Mouse (Mus musculus): ENCODE results near the gene Dmrtc2. TPM values are rescaled to one million over a fixed set of nuclear protein-coding genes. Genes with fewer than 3 reads are reported as not detected.

The Dmrtc2 gene
- total and polyA plus RNA-seq, 3 experiments: not detected

DNA sequence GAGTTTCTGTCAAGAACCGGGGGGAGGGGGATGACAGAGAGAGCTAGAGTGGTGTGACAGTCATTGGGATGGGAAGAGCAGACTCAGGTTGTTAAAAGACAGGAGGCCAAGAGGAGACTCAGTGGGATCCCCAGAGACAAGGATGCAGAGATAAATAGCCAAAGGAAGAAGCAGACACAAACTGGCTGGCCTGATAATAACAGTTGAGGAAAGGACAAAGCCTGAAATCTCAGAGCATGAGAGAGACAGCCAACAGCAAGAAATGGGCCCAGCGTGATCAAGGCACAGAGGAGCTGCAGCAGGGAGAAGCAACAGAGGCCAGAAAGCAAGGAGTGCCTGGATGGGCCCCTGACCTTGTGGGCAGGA, 32.4 kb downstream of the Dmrtc2 start:
- H3K79me2 ChIP-seq (ENCODE audit: control insufficient read depth, insufficient read depth, low read length, poor library complexity): peaks cover 28% of the 10 kb centered on the region
- TF ChIP-seq RAD21 (IDR thresholded peaks at IDR 0.05; ENCODE audit: low read depth, low read length) (no peak), GATA1 (IDR thresholded peaks at IDR 0.05; ENCODE audit: low read depth, low read length) (peak; percentile 21; the same call in 1 of the 2 replicates), POLR2AphosphoS5 (IDR thresholded peaks at IDR 0.05; ENCODE audit: borderline replicate concordance, low read depth, low read length) (no peak), POLR2A (IDR thresholded peaks at IDR 0.05; ENCODE audit: control insufficient read depth in 1 of 2, insufficient read depth in 1 of 2, low read depth in 1 of 2, low read length in 2 of 2, poor library complexity in 1 of 2) (0 out of 4 replicates have a peak, but pooled peaks of 1 of the 2 experiments have one; percentile 43), TCF12 (IDR thresholded peaks at IDR 0.05; ENCODE audit: low read depth, low read length) (peak; percentile 35; the same call in 1 of the 2 replicates), USF1 (IDR thresholded peaks at IDR 0.05; ENCODE audit: low read depth, low read length) (no peak), ZNF384 (IDR thresholded peaks at IDR 0.05; ENCODE audit: low read depth, low read length) (no peak), TAL1 (IDR thresholded peaks at IDR 0.05; ENCODE audit: low read length) (peak; percentile 65), CHD1 (IDR thresholded peaks at IDR 0.05; ENCODE audit: low read depth, low read length) (peak; percentile 20; the same call in 1 of the 2 replicates), RCOR1 (IDR thresholded peaks at IDR 0.05; ENCODE audit: low read depth, low read length) (no peak; the same call in 1 of the 2 replicates), ZMIZ1 (IDR thresholded peaks at IDR 0.05; ENCODE audit: low read depth, low read length) (no peak), EP300 (IDR thresholded peaks at IDR 0.05; ENCODE audit: low read depth in 1 of 2, low read length in 2 of 2) (peak in 1 of 2 experiments; percentile 25; a peak in 1 of 4 replicates)
- peaks cover 0 to 23% of the 10 kb centered on the region in 2 experiments; a peak in 3 of 4 replicates for H3K36me3 ChIP-seq (ENCODE audit: control insufficient read depth in 1 of 2, insufficient read depth in 2 of 2, low read length in 2 of 2)
- peak overlapping the region; percentile 99 for H3K27ac ChIP-seq (ENCODE audit: control insufficient read depth, low read depth, low read length)
- H3K4me1 ChIP-seq (ENCODE audit: control insufficient read depth in 1 of 2, insufficient read depth in 2 of 2, low read length in 2 of 2): peaks cover 0 to 37% of the 10 kb centered on the region in 2 experiments; a peak in 2 of 4 replicates
- peak overlapping the region; percentile 57 to 72 for H3K4me3 ChIP-seq (ENCODE audit: control insufficient read depth in 1 of 2, insufficient read depth in 1 of 2, low read depth in 2 of 2, low read length in 2 of 2)
- no peaks in the 10 kb centered on the region for H3K27me3 ChIP-seq (ENCODE audit: control insufficient read depth in 1 of 2, insufficient read depth in 2 of 2, low read length in 2 of 2)
- peak overlapping the region; percentile 97 for H3K9ac ChIP-seq (ENCODE audit: control insufficient read depth, low read depth, low read length, poor library complexity, severe bottlenecking)
- H3K9me3 ChIP-seq (replicated peaks; ENCODE audit: insufficient read depth, low read length): no peaks in the 10 kb centered on the region
- DNase-seq (ENCODE audit: low read depth, low spot score): no peak

DNA sequence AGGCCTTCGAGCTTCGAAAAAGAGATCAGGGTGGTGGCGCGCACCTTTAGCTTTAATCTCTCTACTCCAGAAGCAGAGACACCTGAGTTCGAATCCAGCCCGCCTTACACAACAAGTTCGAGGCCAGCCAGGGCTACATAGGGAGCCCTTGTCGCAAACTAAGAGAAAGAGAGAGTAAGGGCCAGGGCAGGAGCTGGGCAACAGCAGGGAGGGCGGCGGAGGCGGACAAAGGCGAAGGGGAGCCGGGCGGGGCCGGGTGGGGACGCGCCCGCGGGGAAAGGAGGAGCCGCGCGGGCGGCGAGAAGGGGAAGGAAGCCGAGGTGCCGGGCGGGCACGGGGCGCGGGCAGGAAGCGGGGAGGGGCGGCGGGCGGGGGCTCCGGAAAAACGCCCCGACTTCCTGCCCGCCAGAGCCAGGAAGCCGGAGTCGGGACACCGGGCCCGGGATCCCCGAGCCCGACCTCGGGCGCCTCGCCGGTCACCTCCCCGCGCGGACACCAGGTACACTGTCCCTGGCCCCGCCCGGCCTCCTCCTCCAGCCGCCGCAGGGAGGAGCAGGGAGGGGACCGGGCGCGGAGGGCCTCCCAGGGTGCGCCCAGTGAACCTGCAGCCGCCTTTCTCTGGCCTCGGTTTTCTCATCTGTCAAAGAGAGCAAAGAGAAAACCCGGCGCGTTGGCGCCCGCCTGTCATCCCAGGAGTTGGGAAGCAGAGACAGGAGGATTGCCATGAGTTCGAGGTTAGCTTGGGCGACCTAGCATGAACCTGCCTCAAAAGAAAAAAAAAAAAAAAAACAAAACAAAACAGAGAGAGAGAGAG, 33.0 kb downstream of the Dmrtc2 start, which contains the start of gene Arhgef1:
Arhgef1 (plus strand) TSS at position 283 of the 814 bp plus-strand sequence.
- Histone ChIP-seq H3K27me3 (ENCODE audit: control insufficient read depth in 1 of 2, insufficient read depth in 2 of 2, low read length in 2 of 2) (no peaks in the 10 kb centered on the region), H3K79me2 (ENCODE audit: control insufficient read depth, insufficient read depth, low read length, poor library complexity) (peaks cover 28% of the 10 kb centered on the region), H3K27ac (ENCODE audit: control insufficient read depth, low read depth, low read length) (peak within 1 kb of the TSS; percentile 99), H3K36me3 (ENCODE audit: control insufficient read depth in 1 of 2, insufficient read depth in 2 of 2, low read length in 2 of 2) (peaks cover 0 to 23% of the 10 kb centered on the region in 2 experiments; a peak in 3 of 4 replicates), H3K9ac (ENCODE audit: control insufficient read depth, low read depth, low read length, poor library complexity, severe bottlenecking) (peak within 1 kb of the TSS; percentile 97), H3K4me1 (ENCODE audit: control insufficient read depth in 1 of 2, insufficient read depth in 2 of 2, low read length in 2 of 2) (peaks cover 0 to 37% of the 10 kb centered on the region in 2 experiments; a peak in 2 of 4 replicates), H3K4me3 (ENCODE audit: control insufficient read depth in 1 of 2, insufficient read depth in 1 of 2, low read depth in 2 of 2, low read length in 2 of 2) (peak within 1 kb of the TSS; percentile 72 to 92), H3K9me3 (replicated peaks; ENCODE audit: insufficient read depth, low read length) (no peaks in the 10 kb centered on the region)
- peak; percentile 76 for DNase-seq (ENCODE audit: low read depth, low spot score)
- TF ChIP-seq USF2 (IDR thresholded peaks at IDR 0.05; ENCODE audit: borderline replicate concordance in 1 of 2, insufficient read depth in 1 of 2, low read depth in 1 of 2, low read length in 2 of 2) (no peak), NRF1 (IDR thresholded peaks at IDR 0.05; ENCODE audit: insufficient read depth, low read depth, low read length, poor library complexity, severe bottlenecking) (no peak), ETS1 (IDR thresholded peaks at IDR 0.05; ENCODE audit: low read depth, low read length) (peak; percentile 22; the same call in 1 of the 2 replicates), UBTF (IDR thresholded peaks at IDR 0.05; ENCODE audit: borderline replicate concordance, insufficient read depth, low read depth, low read length) (no peak), MYB (IDR thresholded peaks at IDR 0.05; ENCODE audit: low read depth, low read length) (no peak), MYC (IDR thresholded peaks at IDR 0.05; ENCODE audit: low read depth, low read length) (no peak), TAL1 (IDR thresholded peaks at IDR 0.05; ENCODE audit: low read length) (no peak; the same call in 1 of the 2 replicates), POLR2AphosphoS5 (IDR thresholded peaks at IDR 0.05; ENCODE audit: borderline replicate concordance, low read depth, low read length) (no peak), ZKSCAN1 (IDR thresholded peaks at IDR 0.05; ENCODE audit: low read depth, low read length) (no peak), ZMIZ1 (IDR thresholded peaks at IDR 0.05; ENCODE audit: low read depth, low read length) (no peak), GABPA (IDR thresholded peaks at IDR 0.05; ENCODE audit: low read depth, low read length) (0 out of 2 replicates have a peak, but pooled peaks have one; percentile 12), E2F4 (IDR thresholded peaks at IDR 0.05; ENCODE audit: borderline replicate concordance, low read depth, low read length) (no peak), CHD1 (IDR thresholded peaks at IDR 0.05; ENCODE audit: low read depth, low read length) (peak; percentile 52; the same call in 1 of the 2 replicates), BHLHE40 (IDR thresholded peaks at IDR 0.05; ENCODE audit: borderline replicate concordance, low read depth, low read length) (no peak), MXI1 (IDR thresholded peaks at IDR 0.05; ENCODE audit: low read depth, low read length) (peak; percentile 62; the same call in 1 of the 2 replicates), MAX (IDR thresholded peaks at IDR 0.05; ENCODE audit: low read length) (no peak; the same call in 1 of the 2 replicates), TBP (IDR thresholded peaks at IDR 0.05; ENCODE audit: low read depth, low read length) (no peak), HCFC1 (IDR thresholded peaks at IDR 0.05; ENCODE audit: low read depth, low read length) (peak; percentile 71), ZC3H11A (IDR thresholded peaks at IDR 0.05; ENCODE audit: low read depth, low read length) (no peak), GATA1 (IDR thresholded peaks at IDR 0.05; ENCODE audit: low read depth, low read length) (no peak)

Measured in MEL (cell line).